Mouse (Mus musculus) liver, embryonic 15.5 days (tissue): ENCODE data around the gene Gm20716. TPM values are rescaled to one million over a fixed set of nuclear protein-coding genes. Genes with fewer than 3 reads are reported as not detected.

Experiments used
- ATAC-seq: fragments of 200-750 bp; cut with Nextera tagmentation; 2 replicates; pipeline ENCODE4 v1.8.0; 2017; ENCODE audit warnings: moderate number of reproducible peaks, mild to moderate bottlenecking, moderate library complexity; ENCODE audit not compliant: insufficient read depth
- H3K27ac ChIP-seq: fragments of 300-500 bp; sonication (generic); replicated peaks from 2 replicates; pipeline ENCODE4 v1.5.1; 2015; ENCODE audit warnings: mild to moderate bottlenecking, inconsistent platforms
- H3K27me3 ChIP-seq: fragments of 300-500 bp; sonication (generic); 2 replicates; pipeline ENCODE4 v1.6.1; 2015; ENCODE audit warnings: mild to moderate bottlenecking, inconsistent platforms
- H3K36me3 ChIP-seq: fragments of 300-500 bp; sonication (generic); replicated peaks from 2 replicates; pipeline ENCODE4 v1.6.1; 2015; ENCODE audit warnings: moderate library complexity, mild to moderate bottlenecking, inconsistent platforms
- H3K4me1 ChIP-seq: fragments of 300-500 bp; sonication (generic); replicated peaks from 2 replicates; pipeline ENCODE4 v1.6.1; 2015; ENCODE audit warnings: inconsistent platforms
- H3K4me2 ChIP-seq: fragments of 300-500 bp; sonication (generic); 2 replicates; pipeline ENCODE4 v1.6.1; 2015; ENCODE audit warnings: moderate library complexity, mild to moderate bottlenecking, inconsistent platforms
- H3K4me3 ChIP-seq: fragments of 300-500 bp; sonication (generic); replicated peaks from 2 replicates; pipeline ENCODE4 v1.5.1; 2015; ENCODE audit warnings: mild to moderate bottlenecking, inconsistent platforms
- H3K9ac ChIP-seq: fragments of 300-500 bp; sonication (generic); 2 replicates; pipeline ENCODE4 v1.6.1; 2015; ENCODE audit warnings: moderate library complexity, mild to moderate bottlenecking, inconsistent platforms
- H3K9me3 ChIP-seq: fragments of 300-500 bp; sonication (generic); replicated peaks from 2 replicates; pipeline ENCODE4 v1.6.1; 2016; ENCODE audit warnings: inconsistent platforms
- WGBS: fragments of 180-500 bp; shearing (Covaris S2); methylation state at CpG from one replicate; pipeline ENCODE4 v1.1.7; 2015; ENCODE audit warnings: mixed read lengths; ENCODE audit not compliant: insufficient replicate concordance; 5-methylcytosine and 5-hydroxymethylcytosine counted together
- polyA plus RNA-seq: library from polyadenylated mRNA; unstranded; fragments of >200 nt; fragmentation: Nextera tagmentation; extraction: Ambion mirVana; gene quantifications from 2 replicates; pipeline ENCODE4 v1.2.1, GENCODE M21; 2015

The Gm20716 gene
- 4.4 and 4.9 TPM in 2 replicates for polyA plus RNA-seq

GRCm38 (mm10) chr2:168230026-168230728 lies at the start of gene Gm20716, which contains the start of the genes Dpm1 and Mocs3:
Gene Gm20716 (minus strand): TSS chr2:168230364.
Gene Dpm1 (minus strand): TSS chr2:168230591.
Gene Mocs3 (plus strand): TSS chr2:168230622.
- Histone ChIP-seq H3K27me3 (no peaks in the 10 kb centered on the region), H3K4me2 (peak within 1 kb of the TSS; percentile 99), H3K36me3 (peaks cover 39% of the 10 kb centered on the region), H3K9ac (peak within 1 kb of the TSS; percentile 95), H3K9me3 (no peaks in the 10 kb centered on the region), H3K4me1 (peaks cover 42% of the 10 kb centered on the region), H3K4me3 (peak within 1 kb of the TSS; percentile 100), H3K27ac (peak within 1 kb of the TSS; percentile 87)
- under 1% methylated on average over 73 of the region's 73 CpGs for WGBS
- peak; percentile 82 for ATAC-seq

- H3K4me3 ChIP-seq: no peak overlapping the region
- no peak overlapping the region for H3K4me2 ChIP-seq
- ATAC-seq: no peak
- H3K4me1 ChIP-seq: no peaks in the 10 kb centered on the region
- no peak overlapping the region for H3K9ac ChIP-seq
- H3K27me3 ChIP-seq: peaks cover 68% of the 10 kb centered on the region
- WGBS: 3% methylated on average over 11 of the region's 11 CpGs
- H3K9me3 ChIP-seq: no peaks in the 10 kb centered on the region
- H3K27ac ChIP-seq: no peak overlapping the region
- no peaks in the 10 kb centered on the region for H3K36me3 ChIP-seq
Measured at GRCm38 (mm10) chr2:168274374-168274935, 44.3 kb upstream of the Gm20716 start.

GRCm38 (mm10) chr2:168273387-168273786 lies 43.2 kb upstream of the Gm20716 start:
- Histone ChIP-seq H3K4me2 (peak overlapping the region; percentile 16), H3K9ac (no peak overlapping the region), H3K4me3 (no peak overlapping the region), H3K27me3 (peaks cover 59% of the 10 kb centered on the region), H3K9me3 (no peaks in the 10 kb centered on the region), H3K36me3 (no peaks in the 10 kb centered on the region), H3K27ac (no peak overlapping the region), H3K4me1 (no peaks in the 10 kb centered on the region)
- 8% methylated on average over 9 of the region's 9 CpGs for WGBS
- no peak for ATAC-seq

- H3K4me2 ChIP-seq: no peak overlapping the region
- no peak for ATAC-seq
- no peak overlapping the region for H3K9ac ChIP-seq
- no peaks in the 10 kb centered on the region for H3K9me3 ChIP-seq
- H3K4me1 ChIP-seq: no peaks in the 10 kb centered on the region
- H3K27me3 ChIP-seq: peaks cover 12% of the 10 kb centered on the region
- no peaks in the 10 kb centered on the region for H3K36me3 ChIP-seq
- no peak overlapping the region for H3K27ac ChIP-seq
- 24% methylated on average over 7 of the region's 7 CpGs for whole genome bisulfite sequencing
- no peak overlapping the region for H3K4me3 ChIP-seq
Measured at GRCm38 (mm10) chr2:168268033-168268432, 37.9 kb upstream of the Gm20716 start.

GRCm38 (mm10) chr2:168260900-168261299 lies 30.7 kb upstream of the Gm20716 start:
- no peak overlapping the region for H3K9ac ChIP-seq
- H3K36me3 ChIP-seq: no peaks in the 10 kb centered on the region
- no peaks in the 10 kb centered on the region for H3K9me3 ChIP-seq
- no peak for ATAC-seq
- H3K27me3 ChIP-seq: peaks cover 31% of the 10 kb centered on the region
- no peak overlapping the region for H3K4me3 ChIP-seq
- no peak overlapping the region for H3K27ac ChIP-seq
- H3K4me2 ChIP-seq: no peak overlapping the region
- no peaks in the 10 kb centered on the region for H3K4me1 ChIP-seq
- 58% methylated on average over 10 of the region's 10 CpGs for WGBS

- 31% methylated on average over 3 of the region's 3 CpGs for WGBS
- Histone ChIP-seq H3K9ac (no peak overlapping the region), H3K4me2 (no peak overlapping the region), H3K27ac (no peak overlapping the region), H3K9me3 (no peaks in the 10 kb centered on the region), H3K4me3 (no peak overlapping the region), H3K27me3 (peaks cover 31% of the 10 kb centered on the region), H3K4me1 (no peaks in the 10 kb centered on the region), H3K36me3 (no peaks in the 10 kb centered on the region)
- ATAC-seq: no peak
Measured at GRCm38 (mm10) chr2:168260124-168260523, 30.0 kb upstream of the Gm20716 start.

GRCm38 (mm10) chr2:168259046-168259445 lies 28.9 kb upstream of the Gm20716 start:
- no peaks in the 10 kb centered on the region for H3K9me3 ChIP-seq
- no peak for ATAC-seq
- H3K36me3 ChIP-seq: no peaks in the 10 kb centered on the region
- H3K27ac ChIP-seq: no peak overlapping the region
- H3K4me3 ChIP-seq: no peak overlapping the region
- H3K4me2 ChIP-seq: no peak overlapping the region
- no peaks in the 10 kb centered on the region for H3K4me1 ChIP-seq
- 67% methylated on average over 8 of the region's 8 CpGs for WGBS
- peaks cover 31% of the 10 kb centered on the region for H3K27me3 ChIP-seq
- no peak overlapping the region for H3K9ac ChIP-seq

- WGBS: 42% methylated on average over 4 of the region's 4 CpGs
- no peaks in the 10 kb centered on the region for H3K36me3 ChIP-seq
- H3K4me3 ChIP-seq: no peak overlapping the region
- no peak overlapping the region for H3K9ac ChIP-seq
- peaks cover 30% of the 10 kb centered on the region for H3K27me3 ChIP-seq
- H3K4me1 ChIP-seq: no peaks in the 10 kb centered on the region
- H3K4me2 ChIP-seq: no peak overlapping the region
- no peak for ATAC-seq
- no peak overlapping the region for H3K27ac ChIP-seq
- H3K9me3 ChIP-seq: no peaks in the 10 kb centered on the region
Measured at GRCm38 (mm10) chr2:168257188-168257587, 27.0 kb upstream of the Gm20716 start.

GRCm38 (mm10) chr2:168256506-168256905 lies 26.3 kb upstream of the Gm20716 start:
- no peak overlapping the region for H3K4me2 ChIP-seq
- H3K9ac ChIP-seq: no peak overlapping the region
- H3K9me3 ChIP-seq: no peaks in the 10 kb centered on the region
- WGBS: 58% methylated on average over 3 of the region's 3 CpGs
- H3K4me3 ChIP-seq: no peak overlapping the region
- H3K27ac ChIP-seq: no peak overlapping the region
- ATAC-seq: no peak
- H3K36me3 ChIP-seq: no peaks in the 10 kb centered on the region
- no peaks in the 10 kb centered on the region for H3K4me1 ChIP-seq
- peaks cover 30% of the 10 kb centered on the region for H3K27me3 ChIP-seq

- H3K27me3 ChIP-seq: peaks cover 23% of the 10 kb centered on the region
- no peaks in the 10 kb centered on the region for H3K36me3 ChIP-seq
- no peaks in the 10 kb centered on the region for H3K9me3 ChIP-seq
- H3K9ac ChIP-seq: no peak overlapping the region
- no peak overlapping the region for H3K4me3 ChIP-seq
- ATAC-seq: no peak
- H3K4me1 ChIP-seq: no peaks in the 10 kb centered on the region
- H3K4me2 ChIP-seq: no peak overlapping the region
- no peak overlapping the region for H3K27ac ChIP-seq
- 24% methylated on average over 7 of the region's 7 CpGs for WGBS
Measured at GRCm38 (mm10) chr2:168253822-168254221, 23.7 kb upstream of the Gm20716 start.

- no peaks in the 10 kb centered on the region for H3K4me1 ChIP-seq
- WGBS: 17% methylated on average over 16 of the region's 16 CpGs
- no peak overlapping the region for H3K27ac ChIP-seq
- no peak overlapping the region for H3K9ac ChIP-seq
- H3K27me3 ChIP-seq: peaks cover 23% of the 10 kb centered on the region
- H3K4me2 ChIP-seq: no peak overlapping the region
- no peak overlapping the region for H3K4me3 ChIP-seq
- no peaks in the 10 kb centered on the region for H3K36me3 ChIP-seq
- no peaks in the 10 kb centered on the region for H3K9me3 ChIP-seq
- no peak for ATAC-seq
Measured at GRCm38 (mm10) chr2:168252639-168253292, 22.6 kb upstream of the Gm20716 start.
